Mouse (Mus musculus) forebrain, embryonic 14.5 days (tissue): Measurements from ENCODE around the gene Calu. TPM values are rescaled to one million over a fixed set of nuclear protein-coding genes. Genes with fewer than 3 reads are reported as not detected.
"Not testable (repeated sequence)": the region's sequence is repeated elsewhere in the genome, so short reads cannot be mapped to it uniquely, and the experiment has no call there.

Source experiments
- ATAC-seq: fragments of 200-750 bp; cut with Nextera tagmentation; 2 replicates; pipeline ENCODE4 v1.8.0; 2017; ENCODE audit warnings: mild to moderate bottlenecking, moderate library complexity
- DNase-seq: peaks from one replicate; pipeline ENCODE4 v3.0.0-alpha.2; 2015; ENCODE audit warnings: low spot score
- H3K27ac ChIP-seq: fragments of 300-500 bp; sonication (generic); 2 replicates; pipeline ENCODE4 v1.5.1; 2014; ENCODE audit warnings: low read depth, mild to moderate bottlenecking, control low read depth, low read length, moderate library complexity
- H3K27me3 ChIP-seq: fragments of 300-500 bp; sonication (generic); replicated peaks from 2 replicates; pipeline ENCODE4 v1.6.1; 2014; ENCODE audit warnings: low read length, control low read depth, mixed read lengths; ENCODE audit not compliant: control insufficient read depth, insufficient read depth
- H3K36me3 ChIP-seq: fragments of 300-500 bp; sonication (generic); 2 replicates; pipeline ENCODE4 v1.6.1; 2014; ENCODE audit warnings: low read length, control low read depth; ENCODE audit not compliant: control insufficient read depth, insufficient read depth
- H3K4me1 ChIP-seq: fragments of 300-500 bp; sonication (generic); 2 replicates; pipeline ENCODE4 v1.6.1; 2014; ENCODE audit warnings: antibody characterized with exemption, low read length, control low read depth; ENCODE audit not compliant: control insufficient read depth, insufficient read depth
- H3K4me2 ChIP-seq: fragments of 300-500 bp; sonication (generic); 2 replicates; pipeline ENCODE4 v1.6.1; 2014; ENCODE audit warnings: mild to moderate bottlenecking, control low read depth, low read length
- H3K4me3 ChIP-seq: fragments of 300-500 bp; sonication (generic); 2 replicates; pipeline ENCODE4 v1.5.1; 2014; ENCODE audit warnings: low read depth, low read length, control low read depth
- H3K9ac ChIP-seq: fragments of 300-500 bp; sonication (generic); 2 replicates; pipeline ENCODE4 v1.6.1; 2014; ENCODE audit warnings: mild to moderate bottlenecking, low read length, control low read depth, moderate library complexity
- H3K9me3 ChIP-seq: fragments of 300-500 bp; sonication (generic); replicated peaks from 2 replicates; pipeline ENCODE4 v1.6.1; 2016; ENCODE audit warnings: low read length, control low read depth, mixed read lengths; ENCODE audit not compliant: control insufficient read depth
- WGBS: fragments of 180-500 bp; shearing (Covaris S2); extraction: QIAGEN DNeasy Blood & Tissue Kit; methylation state at CpG from one replicate; pipeline ENCODE4 v1.1.7; 2014; 5-methylcytosine and 5-hydroxymethylcytosine counted together
- polyA plus RNA-seq: library from polyadenylated mRNA; unstranded; fragments of >200 nt; fragmentation: Nextera tagmentation; extraction: Ambion mirVana; gene quantifications from 2 replicates; pipeline ENCODE4 v1.2.1, GENCODE M21; 2014

Gene Calu
- polyA plus RNA-seq, 1 experiment from 2014 or later, result 196 TPM

DNA sequence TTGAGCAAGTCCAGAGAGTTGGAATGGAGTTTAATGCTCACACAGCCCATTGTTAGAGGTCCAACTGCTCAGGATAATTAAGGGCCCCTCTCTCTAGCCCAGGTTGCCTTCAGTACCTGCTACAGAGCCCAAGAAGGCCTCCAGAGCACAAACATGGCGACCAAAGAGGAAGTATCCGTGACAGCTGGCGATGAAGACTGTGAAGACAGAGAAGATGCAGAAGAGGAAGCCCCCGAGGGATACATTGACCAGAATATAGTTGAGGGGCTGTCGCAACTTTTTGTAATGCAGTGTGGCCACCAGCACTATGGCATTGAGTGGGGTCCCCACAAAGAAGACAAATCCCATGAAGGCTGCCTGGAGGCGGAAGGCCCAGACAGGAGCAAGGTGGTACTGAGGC lies 32.1 kb downstream of the Calu start:
- no peak overlapping the region for H3K4me3 ChIP-seq
- WGBS, result 94% methylated on average over 6 of the region's 6 CpGs
- no peaks in the 10 kb centered on the region for H3K4me1 ChIP-seq
- no peaks in the 10 kb centered on the region for H3K9me3 ChIP-seq
- no peaks in the 10 kb centered on the region for H3K27me3 ChIP-seq
- peaks cover 27% of the 10 kb centered on the region for H3K36me3 ChIP-seq
- no peak overlapping the region for H3K9ac ChIP-seq
- ATAC-seq (no peak), DNase-seq (no peak)
- H3K27ac ChIP-seq, result no peak overlapping the region
- H3K4me2 ChIP-seq, result no peak overlapping the region

DNA sequence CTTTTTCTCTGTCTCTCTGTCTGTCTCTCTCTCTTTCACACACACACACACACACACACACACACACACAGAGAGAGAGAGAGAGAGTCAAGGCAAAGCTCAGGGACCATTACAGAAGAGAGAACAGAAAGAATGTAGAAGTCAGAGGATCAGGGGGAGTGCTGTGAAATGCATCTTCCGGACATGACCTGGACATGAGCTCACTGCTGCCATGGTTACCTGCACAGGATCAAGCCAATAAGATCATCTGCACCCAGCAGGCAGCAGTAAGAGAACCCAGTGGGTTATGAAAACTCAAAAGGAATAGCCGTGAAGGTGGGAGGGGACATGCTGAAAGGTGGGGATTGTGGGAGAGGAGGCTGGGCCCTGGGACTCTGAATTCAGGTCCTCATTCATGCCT lies 34.6 kb downstream of the Calu start:
- Histone ChIP-seq H3K36me3 (peaks cover 3% of the 10 kb centered on the region; the same call in 1 of the 2 replicates), H3K4me1 (0 out of 2 replicates have a peak, but pooled peaks cover under 1% of the 10 kb centered on the region), H3K9ac (no peak overlapping the region), H3K4me2 (no peak overlapping the region), H3K27ac (no peak overlapping the region), H3K4me3 (no peak overlapping the region), H3K9me3 (no peaks in the 10 kb centered on the region), H3K27me3 (no peaks in the 10 kb centered on the region)
- no peak for ATAC-seq
- DNase-seq, result no peak
- 42% methylated on average over 2 of the region's 2 CpGs for WGBS

DNA sequence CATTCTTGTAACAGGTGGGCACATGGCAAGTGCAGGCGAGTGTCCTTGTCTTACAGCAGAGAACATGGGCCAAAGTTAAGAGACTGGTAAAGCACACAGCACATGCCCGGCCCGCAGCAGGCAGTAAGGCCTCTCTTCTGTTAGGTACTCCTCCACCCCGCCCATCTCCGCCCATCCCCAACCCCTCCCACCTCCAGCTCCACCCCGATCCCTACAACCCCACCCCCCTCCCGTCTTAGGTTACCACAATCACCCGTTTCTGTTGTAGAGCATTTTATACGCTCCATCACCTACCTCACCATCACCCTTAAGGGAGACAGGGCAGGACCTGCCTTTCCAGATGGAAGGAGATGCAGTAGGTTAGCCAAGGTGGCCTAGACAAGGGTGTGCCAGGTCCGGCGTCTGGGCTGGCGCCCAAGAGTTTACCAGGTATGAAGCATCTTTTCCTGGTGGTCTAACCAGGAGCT lies 40.2 kb downstream of the Calu start, which contains the start of gene Opn1sw:
Opn1sw (minus strand) TSS at position 417 of the 467 bp plus-strand sequence.
- WGBS, result 6% methylated on average over 12 of the region's 12 CpGs
- H3K9ac ChIP-seq, result 0 out of 2 replicates have a peak within 1 kb of the TSS, but pooled peaks have one; percentile 8
- DNase-seq, result peak; percentile 20
- H3K4me3 ChIP-seq, result no peak within 1 kb of the TSS
- H3K36me3 ChIP-seq, result no peaks in the 10 kb centered on the region
- peak; percentile 62; the same call in 1 of the 2 replicates for ATAC-seq
- H3K4me2 ChIP-seq, result peak within 1 kb of the TSS; percentile 34
- H3K4me1 ChIP-seq, result peaks cover 13% of the 10 kb centered on the region; the same call in 1 of the 2 replicates
- no peaks in the 10 kb centered on the region for H3K27me3 ChIP-seq
- H3K27ac ChIP-seq, result no peak within 1 kb of the TSS
- no peaks in the 10 kb centered on the region for H3K9me3 ChIP-seq

DNA sequence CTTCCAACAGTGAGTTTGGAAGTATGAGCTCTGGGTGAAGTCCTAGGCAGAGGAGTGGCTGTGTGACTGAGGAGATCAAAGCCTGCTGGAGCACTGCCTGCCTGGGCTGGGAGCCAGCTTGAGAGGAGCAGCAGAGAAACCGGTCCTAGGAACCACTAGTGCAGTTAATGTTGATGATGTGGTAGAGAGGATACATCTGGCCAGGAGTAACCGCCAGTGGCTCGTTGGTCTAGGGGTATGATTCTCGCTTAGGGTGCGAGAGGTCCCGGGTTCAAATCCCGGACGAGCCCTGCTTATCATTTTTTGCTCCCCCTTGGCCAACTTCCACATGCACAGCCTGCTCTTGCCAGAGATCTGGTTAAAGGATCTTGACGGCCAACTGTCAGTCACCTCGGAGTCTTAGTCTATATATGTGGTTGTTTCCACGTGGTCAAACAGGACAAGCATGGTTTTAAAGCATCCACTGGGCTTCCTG lies 40.8 kb downstream of the Calu start:
- DNase-seq (peak; percentile 84), ATAC-seq (peak; percentile 88)
- Histone ChIP-seq H3K9me3 (no peaks in the 10 kb centered on the region), H3K4me1 (peaks cover 13% of the 10 kb centered on the region; the same call in 1 of the 2 replicates), H3K27ac (no peak overlapping the region), H3K4me3 (no peak overlapping the region), H3K36me3 (no peaks in the 10 kb centered on the region), H3K9ac (no peak overlapping the region), H3K4me2 (peak overlapping the region; percentile 34; the same call in 1 of the 2 replicates), H3K27me3 (no peaks in the 10 kb centered on the region)
- 17% methylated on average over 11 of the region's 11 CpGs for WGBS

DNA sequence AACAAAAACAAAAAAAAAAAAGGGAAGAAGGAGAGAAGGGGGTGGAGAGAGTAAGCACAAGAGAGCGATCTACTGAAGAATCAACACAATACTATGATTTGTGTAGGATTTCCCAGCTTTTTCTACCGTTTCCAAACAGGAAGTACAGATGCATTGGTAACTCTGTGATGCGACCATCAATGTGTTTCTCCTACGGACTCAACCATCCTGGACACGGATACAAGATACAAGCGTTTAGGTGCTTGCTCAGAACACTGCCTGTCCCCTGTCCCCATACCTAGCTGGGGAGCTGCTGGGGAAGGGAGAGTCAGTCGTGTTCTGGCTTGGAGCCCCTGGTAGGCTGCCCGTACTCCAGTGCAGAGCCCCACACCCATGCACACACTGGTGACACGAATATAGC lies 41.6 kb downstream of the Calu start:
- no peaks in the 10 kb centered on the region for H3K36me3 ChIP-seq
- H3K4me1 ChIP-seq, result peaks cover 13% of the 10 kb centered on the region; the same call in 1 of the 2 replicates
- H3K9ac ChIP-seq, result no peak overlapping the region
- ATAC-seq, result no peak
- no peak overlapping the region for H3K4me3 ChIP-seq
- no peak overlapping the region for H3K27ac ChIP-seq
- 59% methylated on average over 9 of the region's 9 CpGs for WGBS
- no peak overlapping the region for H3K4me2 ChIP-seq
- no peaks in the 10 kb centered on the region for H3K9me3 ChIP-seq
- no peak for DNase-seq
- H3K27me3 ChIP-seq, result no peaks in the 10 kb centered on the region

DNA sequence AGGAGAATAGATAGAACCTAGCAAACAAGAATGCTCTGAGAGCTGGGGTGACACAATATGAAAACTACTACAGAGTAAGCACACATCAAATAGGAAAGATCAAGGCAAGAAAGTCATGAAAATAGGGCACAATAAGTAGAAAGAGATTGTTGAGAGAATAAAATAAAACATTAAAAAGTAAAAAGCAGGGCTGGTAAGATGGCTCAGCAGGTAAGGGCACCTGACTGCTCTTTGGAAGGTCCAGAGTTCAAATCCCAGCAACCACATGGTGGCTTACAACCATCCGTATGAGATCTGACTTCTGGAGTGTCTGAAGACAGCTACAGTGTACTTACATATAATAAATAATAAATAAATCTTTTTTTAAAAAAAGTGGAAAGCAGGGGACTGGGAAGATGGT lies 42.6 kb downstream of the Calu start:
- not testable (repeated sequence) for H3K27me3 ChIP-seq, H3K4me3 ChIP-seq, ATAC-seq, H3K9me3 ChIP-seq, H3K9ac ChIP-seq, H3K4me2 ChIP-seq, DNase-seq, H3K27ac ChIP-seq, H3K36me3 ChIP-seq
- peaks cover 13% of the 10 kb centered on the region; the same call in 1 of the 2 replicates for H3K4me1 ChIP-seq
- WGBS, result 78% methylated on average over 1 of the region's 1 CpGs

DNA sequence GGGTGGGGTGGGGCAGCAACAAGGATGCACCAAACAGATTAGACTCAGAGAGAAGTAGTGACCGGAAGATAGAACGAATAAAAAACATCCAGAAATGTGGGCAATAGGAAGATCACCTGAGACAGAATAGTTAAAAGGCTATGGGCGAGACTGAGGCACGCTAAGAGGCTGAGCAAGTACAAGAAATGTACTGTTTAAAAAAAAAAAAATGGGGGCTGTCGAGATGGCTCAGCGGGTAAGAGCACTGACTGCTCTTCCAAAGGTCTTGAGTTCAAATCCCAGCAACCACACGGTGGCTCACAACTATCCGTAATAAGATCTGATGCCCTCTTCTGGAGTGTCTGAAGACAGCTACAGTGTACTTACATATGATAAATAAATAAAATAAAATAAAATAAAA lies 43.4 kb downstream of the Calu start:
- not testable (repeated sequence) for H3K36me3 ChIP-seq, H3K9me3 ChIP-seq, H3K27ac ChIP-seq, H3K4me3 ChIP-seq, ATAC-seq, H3K9ac ChIP-seq, H3K4me2 ChIP-seq, DNase-seq, H3K27me3 ChIP-seq
- 81% methylated on average over 8 of the region's 8 CpGs for WGBS
- peaks cover 18% of the 10 kb centered on the region; the same call in 1 of the 2 replicates for H3K4me1 ChIP-seq

DNA sequence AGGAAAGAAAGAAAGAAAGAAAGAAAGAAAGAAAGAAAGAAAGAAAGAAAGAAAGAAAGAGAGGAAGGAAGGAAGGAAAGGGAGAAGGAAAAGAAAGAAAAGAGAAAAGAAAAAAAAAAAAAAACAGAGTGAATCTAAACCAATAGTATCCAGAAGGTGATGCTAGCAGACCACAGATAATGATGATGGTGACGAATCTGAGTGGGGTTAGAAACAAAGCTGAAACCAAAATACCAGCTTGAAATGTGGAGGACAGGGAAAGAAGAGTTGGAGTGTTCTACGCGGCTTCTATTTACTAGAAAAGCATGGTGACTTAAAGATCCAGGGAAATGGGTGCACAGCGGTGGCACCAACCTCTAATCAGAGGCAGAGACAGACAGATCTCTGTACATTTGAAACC lies 43.9 kb downstream of the Calu start:
- Histone ChIP-seq H3K4me2 (no peak overlapping the region), H3K9me3 (no peaks in the 10 kb centered on the region), H3K9ac (no peak overlapping the region), H3K36me3 (no peaks in the 10 kb centered on the region), H3K4me3 (no peak overlapping the region), H3K4me1 (peaks cover 18% of the 10 kb centered on the region; the same call in 1 of the 2 replicates), H3K27me3 (no peaks in the 10 kb centered on the region; the same call in 1 of the 2 replicates), H3K27ac (no peak overlapping the region)
- no peak for ATAC-seq
- DNase-seq, result no peak
- 73% methylated on average over 4 of the region's 4 CpGs for WGBS

DNA sequence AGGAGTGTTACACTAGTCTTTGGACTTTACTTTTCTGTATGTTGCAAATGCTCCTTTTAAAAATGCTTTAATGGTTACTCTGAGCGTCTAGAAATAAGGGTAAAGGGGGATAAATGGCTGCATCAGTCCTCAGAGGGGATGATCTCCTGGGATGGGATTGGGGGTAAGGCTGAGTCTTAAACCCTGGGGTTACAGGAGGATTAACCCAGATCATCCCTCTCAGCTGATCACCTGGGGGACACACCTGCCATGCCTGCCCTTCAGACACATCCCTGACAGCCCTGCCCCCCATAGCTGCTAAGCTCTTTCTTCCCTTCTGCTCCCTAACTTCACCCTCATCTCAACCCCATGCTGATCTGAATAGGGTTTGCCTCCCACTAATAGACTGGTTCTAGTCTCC lies 46.4 kb downstream of the Calu start:
- Histone ChIP-seq H3K4me1 (peaks cover 6% of the 10 kb centered on the region; the same call in 1 of the 2 replicates), H3K36me3 (no peaks in the 10 kb centered on the region), H3K9ac (no peak overlapping the region), H3K27ac (no peak overlapping the region), H3K4me2 (no peak overlapping the region), H3K27me3 (no peaks in the 10 kb centered on the region; the same call in 1 of the 2 replicates), H3K4me3 (no peak overlapping the region), H3K9me3 (no peaks in the 10 kb centered on the region)
- 70% methylated on average over 1 of the region's 1 CpGs for WGBS
- DNase-seq (no peak), ATAC-seq (no peak)
